Mouse (Mus musculus): ENCODE data around the gene Aldh1l1.

- TF ChIP-seq CTCF (conservative IDR thresholded peaks at IDR 0.05; ENCODE audit: insufficient read depth, insufficient read length, low read depth, low read length) (no peak), POLR2A (IDR thresholded peaks at IDR 0.05; ENCODE audit: low read depth, low read length) (no peak)
Observed at GRCm38 (mm10) chr6:90625207-90625994, 139.2 kb downstream of the Aldh1l1 start.

All from kidney, adult 2 months (tissue).